Mouse (Mus musculus) A20 (cell line): ENCODE data around the gene 2200002J24Rik.

Source experiments
- DNase-seq: peaks from one replicate; pipeline ENCODE4 v3.0.0-alpha.2; 2011; ENCODE audit warnings: low read depth, low spot score

2200002J24Rik gene

GRCm38 (mm10) chr7:30698589-30698988, at the start of gene 2200002J24Rik:
Gene 2200002J24Rik, plus strand, starts transcription at chr7:30698926.
- peak; percentile 89 for DNase-seq

- DNase-seq = peak; percentile 99
These were observed 48.9 kb upstream of the 2200002J24Rik start, which contains the start of gene Rbm42 for GRCm38 (mm10) chr7:30649591-30650540. Gene Rbm42, minus strand, starts transcription at chr7:30650317.

GRCm38 (mm10) chr7:30664529-30665200, 34.1 kb upstream of the 2200002J24Rik start, which contains the start of gene Haus5:
Gene Haus5, minus strand, starts transcription at chr7:30664994.
- peak; percentile 95 for DNase-seq

- DNase-seq = no peak
These were observed 33.4 kb upstream of the 2200002J24Rik start for GRCm38 (mm10) chr7:30665321-30665720.

GRCm38 (mm10) chr7:30669229-30669628, 29.5 kb upstream of the 2200002J24Rik start:
- DNase-seq = peak; percentile 71

GRCm38 (mm10) chr7:30671480-30671879, 27.2 kb upstream of the 2200002J24Rik start, which contains the start of gene Pmis2:
Gene Pmis2, minus strand, starts transcription at chr7:30671605.
- no peak for DNase-seq

GRCm38 (mm10) chr7:30678263-30678975, 20.3 kb upstream of the 2200002J24Rik start:
- DNase-seq = peak; percentile 10

- no peak for DNase-seq
These were observed 16.8 kb upstream of the 2200002J24Rik start for GRCm38 (mm10) chr7:30681897-30682296.

- DNase-seq = peak; percentile 19
These were observed 15.3 kb upstream of the 2200002J24Rik start for GRCm38 (mm10) chr7:30683425-30683824.

GRCm38 (mm10) chr7:30688325-30688724, 10.4 kb upstream of the 2200002J24Rik start:
- DNase-seq = no peak

- DNase-seq = peak; percentile 86
These were observed 625 bp upstream of the 2200002J24Rik start for GRCm38 (mm10) chr7:30698101-30698500.

- no peak for DNase-seq
These were observed 7.6 kb downstream of the 2200002J24Rik start for GRCm38 (mm10) chr7:30706214-30706882.

GRCm38 (mm10) chr7:30707441-30707840, 8.7 kb downstream of the 2200002J24Rik start:
- no peak for DNase-seq

- no peak for DNase-seq
These were observed 13.2 kb downstream of the 2200002J24Rik start, which contains the start of gene Atp4a for GRCm38 (mm10) chr7:30711942-30712341. Gene Atp4a, plus strand, starts transcription at chr7:30712209.

GRCm38 (mm10) chr7:30717006-30717715, 18.4 kb downstream of the 2200002J24Rik start:
- DNase-seq = peak; percentile 94

GRCm38 (mm10) chr7:30717716-30718046, 19.0 kb downstream of the 2200002J24Rik start:
- no peak for DNase-seq

- no peak for DNase-seq
These were observed 20.9 kb downstream of the 2200002J24Rik start for GRCm38 (mm10) chr7:30719669-30720068.

- no peak for DNase-seq
These were observed 22.6 kb downstream of the 2200002J24Rik start for GRCm38 (mm10) chr7:30721286-30721685.

- DNase-seq = peak; percentile 76
These were observed 24.7 kb downstream of the 2200002J24Rik start for GRCm38 (mm10) chr7:30723274-30723953.

- no peak for DNase-seq
These were observed 29.5 kb downstream of the 2200002J24Rik start for GRCm38 (mm10) chr7:30728214-30728613.
